Mouse (Mus musculus): ENCODE measurements around the gene Gm21560.
"Not testable (repeated sequence)": the region's sequence is repeated elsewhere in the genome, so short reads cannot be mapped to it uniquely, and the experiment has no call there.

Gene Gm21560

DNA sequence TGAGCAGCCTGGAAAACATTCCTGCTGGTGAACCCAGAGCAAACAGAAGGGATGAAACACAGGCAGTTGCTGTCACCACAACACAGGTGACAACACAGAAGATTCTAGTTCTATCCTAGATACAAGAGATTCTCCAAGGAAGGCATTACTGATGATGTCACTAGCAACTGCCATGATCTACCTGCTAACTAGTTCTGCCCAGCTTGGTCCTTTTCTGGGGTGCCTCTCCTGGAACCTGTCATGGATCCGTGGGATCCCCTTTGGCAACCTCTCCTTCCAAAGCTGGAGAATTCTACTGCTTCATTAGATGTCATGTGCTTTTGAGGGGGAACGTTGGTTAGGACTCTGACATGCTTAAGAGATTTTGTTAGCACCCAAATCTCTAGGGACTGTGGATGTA, at the start of gene Gm21560:
TSS of gene Gm21560 (minus strand) at position 101 of the 400 bp plus-strand sequence.
- not testable (repeated sequence) for DNase-seq

DNA sequence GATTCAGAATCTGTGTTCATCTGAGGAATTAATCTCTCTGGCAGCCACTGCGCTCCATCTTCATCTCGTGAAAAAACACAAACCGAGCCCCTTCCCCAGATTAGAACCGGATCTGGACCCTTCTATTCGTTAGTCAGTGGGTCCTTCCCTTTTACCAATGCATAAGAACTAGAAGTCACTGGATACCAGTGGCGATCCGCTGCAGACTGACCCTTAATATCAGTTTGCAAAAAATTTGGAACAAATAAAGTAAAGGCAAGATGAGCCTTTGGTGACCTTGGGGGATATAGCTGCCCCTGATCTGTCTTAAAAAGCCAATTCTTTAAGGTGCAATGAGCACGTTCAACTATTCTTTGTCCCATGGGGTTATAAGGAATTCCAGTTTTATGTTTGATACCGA, 55.6 kb downstream of the Gm21560 start:
- not testable (repeated sequence) for DNase-seq

DNA sequence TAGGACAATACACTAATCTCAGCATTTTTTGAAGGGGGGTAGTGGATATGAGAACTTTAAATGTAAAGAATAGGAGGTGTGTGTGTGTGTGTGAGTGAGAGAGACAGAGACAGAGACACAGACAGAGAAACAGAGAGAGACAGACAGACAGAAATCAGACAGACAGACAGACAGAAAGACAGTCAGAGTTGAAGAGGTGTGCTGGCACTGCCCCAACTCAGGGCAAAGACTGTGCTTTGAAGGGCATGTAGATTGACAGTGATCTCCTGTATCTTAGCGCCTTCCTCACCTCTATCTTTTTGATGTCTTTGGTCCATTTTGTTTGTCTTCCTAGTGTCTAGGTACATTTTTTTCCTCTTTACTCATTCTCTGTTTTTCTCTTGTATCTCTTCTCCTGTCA, 58.0 kb downstream of the Gm21560 start:
- not testable (repeated sequence) for DNase-seq

Data from kidney, adult 9 months (tissue).